Mouse (Mus musculus) megakaryocyte, embryonic 14.5 days (primary cell): ENCODE measurements at regions not wholly inside any gene's neighbourhood (a gene's known extent, or its start where the extent isn't known, plus 50 kb on each side); places are given as distances from the start of the nearest gene placed in this dataset.

Experiments used
- H3K27me3 ChIP-seq: replicated peaks from 2 replicates; pipeline ENCODE3; 2012; ENCODE audit warnings: inconsistent platforms
- H3K36me3 ChIP-seq: replicated peaks from 2 replicates; pipeline ENCODE3; 2012; ENCODE audit warnings: low read length, inconsistent platforms, mixed read lengths
- H3K4me1 ChIP-seq: 2 replicates; pipeline ENCODE4 v1.6.1; 2012; ENCODE audit warnings: inconsistent platforms
- H3K4me3 ChIP-seq: replicated peaks from 2 replicates; pipeline ENCODE3; 2012; ENCODE audit warnings: moderate library complexity, mild to moderate bottlenecking, inconsistent platforms
- H3K9me3 ChIP-seq: 2 replicates; pipeline ENCODE4 v1.6.1; 2012; ENCODE audit warnings: inconsistent platforms
- FLI1 ChIP-seq: IDR thresholded peaks from 2 replicates; pipeline ENCODE4 v1.6.1; 2012; ENCODE audit warnings: low read length, inconsistent platforms, mixed read lengths
- GATA1 ChIP-seq: IDR thresholded peaks from 3 replicates; pipeline ENCODE4 v1.6.1; 2012; ENCODE audit warnings: mixed read lengths, low read length, inconsistent platforms, borderline replicate concordance

- H3K36me3 ChIP-seq = no peaks in the 10 kb centered on the region
- H3K9me3 ChIP-seq = 0 out of 2 replicates have a peak, but pooled peaks cover 3% of the 10 kb centered on the region
- H3K27me3 ChIP-seq = no peaks in the 10 kb centered on the region
- H3K4me3 ChIP-seq = no peak overlapping the region
- TF ChIP-seq GATA1 (no peak), FLI1 (no peak)
- no peaks in the 10 kb centered on the region for H3K4me1 ChIP-seq
These were observed 247.7 kb upstream of the Dnajc19 start for GRCm38 (mm10) chr3:34328865-34329264.

GRCm38 (mm10) chr3:34325669-34326068, 244.5 kb upstream of the Dnajc19 start:
- Histone ChIP-seq H3K36me3 (no peaks in the 10 kb centered on the region), H3K27me3 (no peaks in the 10 kb centered on the region), H3K9me3 (no peaks in the 10 kb centered on the region), H3K4me1 (no peaks in the 10 kb centered on the region), H3K4me3 (no peak overlapping the region)
- no peak for TF ChIP-seq FLI1
- no peak for TF ChIP-seq GATA1

- H3K27me3 ChIP-seq = no peaks in the 10 kb centered on the region
- no peak overlapping the region for H3K4me3 ChIP-seq
- H3K36me3 ChIP-seq = no peaks in the 10 kb centered on the region
- TF ChIP-seq FLI1 (no peak), GATA1 (no peak)
- peaks cover 4% of the 10 kb centered on the region; the same call in 1 of the 2 replicates for H3K9me3 ChIP-seq
- no peaks in the 10 kb centered on the region for H3K4me1 ChIP-seq
These were observed 241.5 kb upstream of the Dnajc19 start for GRCm38 (mm10) chr3:34322527-34323210.

GRCm38 (mm10) chr3:34314798-34315197, 233.7 kb upstream of the Dnajc19 start:
- Histone ChIP-seq H3K4me3 (no peak overlapping the region), H3K36me3 (no peaks in the 10 kb centered on the region), H3K4me1 (no peaks in the 10 kb centered on the region), H3K9me3 (peaks cover 14% of the 10 kb centered on the region; the same call in 1 of the 2 replicates), H3K27me3 (no peaks in the 10 kb centered on the region)
- TF ChIP-seq FLI1 (no peak), GATA1 (no peak)

- H3K36me3 ChIP-seq = no peaks in the 10 kb centered on the region
- peaks cover 14% of the 10 kb centered on the region; the same call in 1 of the 2 replicates for H3K9me3 ChIP-seq
- no peak overlapping the region for H3K4me3 ChIP-seq
- TF ChIP-seq GATA1 (no peak), FLI1 (no peak)
- H3K4me1 ChIP-seq = no peaks in the 10 kb centered on the region
- no peaks in the 10 kb centered on the region for H3K27me3 ChIP-seq
These were observed 233.3 kb upstream of the Dnajc19 start for GRCm38 (mm10) chr3:34314393-34314792.

- Histone ChIP-seq H3K4me1 (no peaks in the 10 kb centered on the region), H3K36me3 (no peaks in the 10 kb centered on the region), H3K9me3 (peaks cover 10% of the 10 kb centered on the region; the same call in 1 of the 2 replicates), H3K4me3 (no peak overlapping the region), H3K27me3 (no peaks in the 10 kb centered on the region)
- no peak for TF ChIP-seq GATA1
- no peak for TF ChIP-seq FLI1
These were observed 230.8 kb upstream of the Dnajc19 start for GRCm38 (mm10) chr3:34311944-34312343.

GRCm38 (mm10) chr3:34299637-34300036, 218.5 kb upstream of the Dnajc19 start:
- no peak overlapping the region for H3K4me3 ChIP-seq

GRCm38 (mm10) chr3:34287836-34288235, 206.7 kb upstream of the Dnajc19 start:
- TF ChIP-seq FLI1 (no peak), GATA1 (no peak)
- H3K9me3 ChIP-seq = 0 out of 2 replicates have a peak, but pooled peaks cover 2% of the 10 kb centered on the region
- no peaks in the 10 kb centered on the region for H3K27me3 ChIP-seq
- no peaks in the 10 kb centered on the region for H3K36me3 ChIP-seq
- H3K4me1 ChIP-seq = no peaks in the 10 kb centered on the region
- no peak overlapping the region for H3K4me3 ChIP-seq

More at GRCm38 (mm10) chr3:34299637-34300036, 218.5 kb upstream of the Dnajc19 start:
- H3K9me3 ChIP-seq = peaks cover 4% of the 10 kb centered on the region; the same call in 1 of the 2 replicates
- H3K27me3 ChIP-seq = no peaks in the 10 kb centered on the region
- H3K36me3 ChIP-seq = no peaks in the 10 kb centered on the region
- H3K4me1 ChIP-seq = no peaks in the 10 kb centered on the region
- TF ChIP-seq FLI1 (no peak), GATA1 (no peak)

GRCm38 (mm10) chr3:34270154-34270553, 189.0 kb upstream of the Dnajc19 start:
- no peaks in the 10 kb centered on the region for H3K9me3 ChIP-seq
- no peaks in the 10 kb centered on the region for H3K4me1 ChIP-seq
- no peak for TF ChIP-seq GATA1
- TF ChIP-seq FLI1 = no peak
- H3K36me3 ChIP-seq = no peaks in the 10 kb centered on the region
- H3K4me3 ChIP-seq = no peak overlapping the region
- no peaks in the 10 kb centered on the region for H3K27me3 ChIP-seq

GRCm38 (mm10) chr3:34266462-34266861, 185.3 kb upstream of the Dnajc19 start:
- Histone ChIP-seq H3K4me1 (no peaks in the 10 kb centered on the region), H3K36me3 (no peaks in the 10 kb centered on the region), H3K9me3 (peaks cover 3% of the 10 kb centered on the region), H3K27me3 (no peaks in the 10 kb centered on the region), H3K4me3 (no peak overlapping the region)
- TF ChIP-seq FLI1 (no peak), GATA1 (no peak)

- TF ChIP-seq GATA1 (no peak), FLI1 (no peak)
- H3K9me3 ChIP-seq = peaks cover 7% of the 10 kb centered on the region
These were observed 183.7 kb upstream of the Dnajc19 start for GRCm38 (mm10) chr3:34264811-34265210.

More at GRCm38 (mm10) chr3:34264811-34265210, 183.7 kb upstream of the Dnajc19 start:
- no peaks in the 10 kb centered on the region for H3K4me1 ChIP-seq
- no peaks in the 10 kb centered on the region for H3K36me3 ChIP-seq
- no peak overlapping the region for H3K4me3 ChIP-seq
- no peaks in the 10 kb centered on the region for H3K27me3 ChIP-seq
